Mouse (Mus musculus) erythroblast, embryonic 14.5 days (primary cell): ENCODE data around the gene Adora1.

Source experiments
- GATA1 ChIP-seq: IDR thresholded peaks from 2 replicates; pipeline ENCODE4 v1.6.1; 2012; ENCODE audit warnings: low read length, inconsistent platforms, mixed read lengths
- TAL1 ChIP-seq: IDR thresholded peaks from 3 replicates; pipeline ENCODE4 v1.6.1; 2012; ENCODE audit warnings: low read length, inconsistent platforms, mixed read lengths

- TF ChIP-seq TAL1 (no peak), GATA1 (no peak)
Measured at GRCm38 (mm10) chr1:134194298-134195022, 40.8 kb downstream of the Adora1 start.
